Mouse (Mus musculus) heart, postnatal 0 days (tissue): ENCODE measurements around the gene Cyth3. TPM values are rescaled to one million over a fixed set of nuclear protein-coding genes. Genes with fewer than 3 reads are reported as not detected.

Experiments
- ATAC-seq: fragments of 200-750 bp; cut with Nextera tagmentation; 2 replicates; pipeline ENCODE4 v1.8.0; 2017; ENCODE audit warnings: low read depth, moderate number of reproducible peaks, moderate library complexity; ENCODE audit not compliant: insufficient read depth
- DNase-seq: peaks from one replicate; pipeline ENCODE4 v3.0.0-alpha.2; 2016; ENCODE audit warnings: low spot score
- H3K27ac ChIP-seq: fragments of 300-500 bp; sonication (generic); 2 replicates; pipeline ENCODE4 v1.5.1; 2014; ENCODE audit warnings: low read depth, mild to moderate bottlenecking
- H3K27me3 ChIP-seq: fragments of 300-500 bp; sonication (generic); 2 replicates; pipeline ENCODE4 v1.6.1; 2014; ENCODE audit warnings: low read length, mixed read lengths; ENCODE audit not compliant: control insufficient read depth, insufficient read depth
- H3K36me3 ChIP-seq: fragments of 300-500 bp; sonication (generic); replicated peaks from 2 replicates; pipeline ENCODE4 v1.6.1; 2014; ENCODE audit warnings: low read length, mixed read lengths; ENCODE audit not compliant: control insufficient read depth, insufficient read depth
- H3K4me1 ChIP-seq: fragments of 300-500 bp; sonication (generic); 2 replicates; pipeline ENCODE4 v1.6.1; 2014; ENCODE audit warnings: antibody characterized with exemption; ENCODE audit not compliant: control insufficient read depth, insufficient read depth
- H3K4me2 ChIP-seq: fragments of 300-500 bp; sonication (generic); 2 replicates; pipeline ENCODE4 v1.6.1; 2014; ENCODE audit warnings: low read depth, mild to moderate bottlenecking, low read length, moderate library complexity
- H3K4me3 ChIP-seq: fragments of 300-500 bp; sonication (generic); 2 replicates; pipeline ENCODE4 v1.5.1; 2014; ENCODE audit warnings: low read depth, low read length
- H3K9ac ChIP-seq: fragments of 300-500 bp; sonication (generic); replicated peaks from 2 replicates; pipeline ENCODE4 v1.6.1; 2014; ENCODE audit warnings: low read depth, low read length, mixed read lengths
- H3K9me3 ChIP-seq: fragments of 300-500 bp; sonication (generic); replicated peaks from 2 replicates; pipeline ENCODE4 v1.6.1; 2016; ENCODE audit warnings: low read length; ENCODE audit not compliant: control insufficient read depth
- CTCF ChIP-seq: IDR thresholded peaks from 2 replicates; pipeline ENCODE4 v1.5.1; 2016; ENCODE audit warnings: antibody characterized with exemption, control low read depth, low read depth
- EP300 ChIP-seq: IDR thresholded peaks from 2 replicates; pipeline ENCODE4 v1.6.1; 2016; ENCODE audit warnings: antibody characterized with exemption, low read depth
- WGBS: fragments of 180-500 bp; shearing (Covaris S2); extraction: QIAGEN DNeasy Blood & Tissue Kit; methylation state at CpG from one replicate; pipeline ENCODE4 v1.1.7; 2014; 5-methylcytosine and 5-hydroxymethylcytosine counted together
- polyA plus RNA-seq: library from polyadenylated mRNA; unstranded; fragments of >200 nt; fragmentation: Nextera tagmentation; extraction: Ambion mirVana; gene quantifications from 2 replicates; pipeline ENCODE4 v1.2.1, GENCODE M21; 2015
- total RNA-seq: library from RNA; depleted of rRNA; stranded (reverse); fragments of >200 nt; gene quantifications from 2 replicates; pipeline ENCODE4 v1.2.3, GENCODE M21; 2014; ENCODE audit warnings: low replicate concordance

Gene Cyth3
- total and polyA plus RNA-seq, 2 experiments from 2014 or later, result 45.2 to 84.1 TPM

- H3K9ac ChIP-seq, result no peak overlapping the region
- H3K4me2 ChIP-seq, result no peak overlapping the region
- DNase-seq, result no peak
- H3K4me1 ChIP-seq, result no peaks in the 10 kb centered on the region
- H3K27me3 ChIP-seq, result no peaks in the 10 kb centered on the region
- WGBS, result 90% methylated on average over 9 of the region's 9 CpGs
- ATAC-seq, result no peak
- no peaks in the 10 kb centered on the region for H3K9me3 ChIP-seq
- no peak overlapping the region for H3K27ac ChIP-seq
- no peak overlapping the region for H3K4me3 ChIP-seq
- no peak for TF ChIP-seq CTCF
- no peak for TF ChIP-seq EP300
- H3K36me3 ChIP-seq, result peaks cover 81% of the 10 kb centered on the region
Observed at GRCm38 (mm10) chr5:143690392-143690791, 68.1 kb downstream of the Cyth3 start.

- ATAC-seq, result no peak
- H3K9ac ChIP-seq, result no peak overlapping the region
- TF ChIP-seq CTCF, result no peak
- peaks cover 82% of the 10 kb centered on the region for H3K36me3 ChIP-seq
- H3K4me2 ChIP-seq, result no peak overlapping the region
- H3K9me3 ChIP-seq, result no peaks in the 10 kb centered on the region
- H3K27ac ChIP-seq, result no peak overlapping the region
- H3K4me1 ChIP-seq, result no peaks in the 10 kb centered on the region
- WGBS, result 88% methylated on average over 5 of the region's 5 CpGs
- DNase-seq, result no peak
- H3K4me3 ChIP-seq, result no peak overlapping the region
- no peaks in the 10 kb centered on the region for H3K27me3 ChIP-seq
Observed at GRCm38 (mm10) chr5:143690926-143691325, 68.7 kb downstream of the Cyth3 start.

DNA sequence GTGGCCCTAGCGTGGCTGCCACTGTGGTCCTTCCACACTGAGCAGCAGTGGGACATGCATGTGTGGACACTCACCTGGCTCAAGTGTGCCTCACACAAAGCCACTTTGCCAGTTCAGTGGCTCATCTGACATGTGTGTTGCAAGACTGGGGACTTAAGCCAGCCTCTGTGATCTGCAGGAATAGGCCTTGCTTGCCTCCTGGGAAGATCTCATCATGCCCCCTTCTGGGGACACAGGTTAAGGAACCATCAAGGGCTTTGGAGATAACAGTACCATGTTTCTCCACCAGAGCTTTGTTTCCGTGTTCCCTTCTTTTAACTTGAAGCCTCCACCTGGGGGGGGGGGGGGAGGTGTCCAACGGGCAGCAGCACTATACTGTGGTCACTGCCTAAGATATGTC lies 74.1 kb downstream of the Cyth3 start:
- Histone ChIP-seq H3K36me3 (peaks cover 87% of the 10 kb centered on the region), H3K27ac (no peak overlapping the region), H3K4me1 (no peaks in the 10 kb centered on the region), H3K9ac (no peak overlapping the region), H3K27me3 (no peaks in the 10 kb centered on the region), H3K4me3 (no peak overlapping the region), H3K4me2 (no peak overlapping the region), H3K9me3 (no peaks in the 10 kb centered on the region)
- 52% methylated on average over 3 of the region's 3 CpGs for WGBS
- no peak for TF ChIP-seq EP300
- TF ChIP-seq CTCF, result peak; percentile 49
- DNase-seq, result no peak
- ATAC-seq, result no peak

DNA sequence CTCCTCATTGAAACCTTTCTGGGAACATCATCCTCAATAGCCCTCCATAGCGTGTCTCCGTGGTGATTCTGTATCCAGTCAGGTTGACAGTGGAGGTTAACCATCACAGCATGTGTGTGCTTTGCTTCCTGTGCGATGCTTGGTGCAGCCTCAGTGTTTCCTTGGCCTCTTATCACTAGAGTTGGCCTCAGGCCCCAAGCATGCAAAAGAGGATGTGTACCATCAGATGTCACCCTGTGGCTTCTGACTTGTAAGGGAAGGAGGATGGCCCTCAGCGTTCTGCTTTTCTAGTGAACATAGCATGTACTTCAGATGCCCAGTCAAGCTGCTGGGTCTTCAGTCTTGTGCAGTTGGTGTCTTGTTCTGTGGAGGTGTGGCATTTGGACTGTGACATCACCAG lies 76.2 kb downstream of the Cyth3 start:
- Histone ChIP-seq H3K27ac (no peak overlapping the region), H3K4me3 (no peak overlapping the region), H3K27me3 (no peaks in the 10 kb centered on the region), H3K9ac (no peak overlapping the region), H3K4me2 (no peak overlapping the region), H3K4me1 (no peaks in the 10 kb centered on the region), H3K36me3 (peaks cover 88% of the 10 kb centered on the region), H3K9me3 (no peaks in the 10 kb centered on the region)
- WGBS, result 70% methylated on average over 4 of the region's 4 CpGs
- ATAC-seq (no peak), DNase-seq (no peak)
- TF ChIP-seq CTCF (no peak), EP300 (no peak)

DNA sequence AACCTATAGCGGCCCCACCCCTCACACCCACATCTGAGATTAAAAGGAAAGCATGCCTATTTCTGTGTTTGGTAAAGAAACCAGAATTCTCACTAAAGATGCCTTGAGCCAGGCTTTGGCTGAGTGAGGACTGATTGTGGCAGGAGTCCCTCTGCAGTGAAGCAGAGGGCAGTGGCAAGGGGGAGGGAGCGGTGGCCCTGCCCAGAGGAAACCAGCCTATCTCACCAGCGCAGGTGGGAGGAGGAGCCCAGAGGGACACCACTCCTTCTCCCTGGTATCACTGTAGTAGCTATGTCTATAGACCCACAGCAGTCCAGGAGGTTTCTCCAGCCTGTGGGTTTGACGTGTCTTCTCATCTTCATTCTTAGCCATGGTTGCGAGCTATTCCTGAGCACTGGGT lies 78.0 kb downstream of the Cyth3 start:
- DNase-seq (no peak), ATAC-seq (no peak)
- H3K4me1 ChIP-seq, result no peaks in the 10 kb centered on the region
- no peaks in the 10 kb centered on the region for H3K27me3 ChIP-seq
- no peaks in the 10 kb centered on the region for H3K9me3 ChIP-seq
- peaks cover 85% of the 10 kb centered on the region for H3K36me3 ChIP-seq
- H3K4me3 ChIP-seq, result no peak overlapping the region
- no peak overlapping the region for H3K4me2 ChIP-seq
- no peak overlapping the region for H3K27ac ChIP-seq
- 84% methylated on average over 5 of the region's 5 CpGs for whole genome bisulfite sequencing
- TF ChIP-seq CTCF (no peak), EP300 (no peak)
- H3K9ac ChIP-seq, result no peak overlapping the region

DNA sequence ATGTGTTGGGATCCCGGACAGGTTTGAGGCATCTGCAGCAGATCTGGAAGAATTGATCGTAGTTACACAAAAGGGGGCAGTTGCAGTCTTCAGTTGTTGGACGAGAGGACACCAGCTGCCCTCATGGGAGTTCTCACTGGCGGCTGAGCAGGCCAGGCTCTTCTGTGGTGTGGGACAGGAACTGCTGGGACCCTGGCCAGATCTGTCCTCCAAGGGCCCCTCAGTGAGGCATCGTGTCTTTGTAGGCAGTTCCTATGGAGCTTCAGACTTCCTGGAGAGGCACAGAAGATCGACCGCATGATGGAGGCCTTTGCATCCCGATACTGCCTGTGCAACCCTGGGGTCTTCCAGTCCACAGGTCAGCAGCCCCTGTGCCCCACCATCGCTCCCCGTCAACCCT lies 78.8 kb downstream of the Cyth3 start:
- Histone ChIP-seq H3K27ac (no peak overlapping the region), H3K9ac (no peak overlapping the region)
- TF ChIP-seq CTCF (no peak), EP300 (no peak)

More for the DNA sequence above, 78.8 kb downstream of the Cyth3 start:
- no peak overlapping the region for H3K4me2 ChIP-seq
- no peak overlapping the region for H3K4me3 ChIP-seq
- H3K27me3 ChIP-seq, result no peaks in the 10 kb centered on the region
- no peaks in the 10 kb centered on the region for H3K9me3 ChIP-seq
- peaks cover 78% of the 10 kb centered on the region for H3K36me3 ChIP-seq
- ATAC-seq (no peak), DNase-seq (no peak)
- 84% methylated on average over 10 of the region's 10 CpGs for WGBS
- no peaks in the 10 kb centered on the region for H3K4me1 ChIP-seq
